Mouse (Mus musculus) right cerebral cortex, postnatal 10 days (tissue): ENCODE data around the gene Olfr212.
"Not testable (repeated sequence)": the region's sequence is repeated elsewhere in the genome, so short reads cannot be mapped to it uniquely, and the experiment has no call there.

Experiments used
- DNase-seq, 2 experiments: peaks; one replicate each; pipeline ENCODE4 v3.0.0; 2021; ENCODE audit warnings: low spot score in 2 of 2

Gene Olfr212

GRCm38 (mm10) chr6:116506302-116507003, at the start of gene Olfr212:
Olfr212 (plus strand) TSS chr6:116506516.
- not testable (repeated sequence) for DNase-seq

DNA sequence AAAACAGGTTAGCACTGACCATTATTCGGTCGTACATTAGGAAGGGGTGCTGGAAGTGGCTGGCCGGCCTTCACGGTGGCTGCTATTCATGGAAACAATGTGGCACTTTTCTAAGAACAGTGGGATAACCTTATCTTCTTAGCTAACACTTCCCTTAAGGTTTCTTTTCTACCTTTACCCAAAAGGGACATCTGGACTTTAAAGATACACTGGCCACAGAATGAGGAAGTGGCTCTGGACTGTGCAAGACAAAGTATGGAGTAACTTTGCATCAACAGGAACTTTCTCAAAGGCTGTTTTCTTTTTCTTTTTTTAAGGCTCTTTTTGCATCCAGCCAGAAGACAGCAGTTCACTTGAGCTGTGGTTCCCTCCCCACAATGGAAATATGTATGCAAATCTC, 47.6 kb upstream of the Olfr212 start:
- DNase-seq = no peak

- no peak for DNase-seq
Measured at GRCm38 (mm10) chr6:116459232-116459631, 47.1 kb upstream of the Olfr212 start.

- peak in 1 of 2 experiments; percentile 24 for DNase-seq
Measured at GRCm38 (mm10) chr6:116460544-116461283, 45.6 kb upstream of the Olfr212 start, which contains the start of gene Alox5. Alox5 (minus strand) TSS chr6:116461178.

- DNase-seq = no peak
Measured at GRCm38 (mm10) chr6:116468081-116468480, 38.2 kb upstream of the Olfr212 start.

- no peak for DNase-seq
Measured at GRCm38 (mm10) chr6:116485081-116485480, 21.2 kb upstream of the Olfr212 start.

GRCm38 (mm10) chr6:116486833-116487232, 19.5 kb upstream of the Olfr212 start:
- DNase-seq = no peak

- no peak for DNase-seq
Measured at GRCm38 (mm10) chr6:116488791-116489190, 17.5 kb upstream of the Olfr212 start, which contains the start of gene Olfr211. Olfr211 (plus strand) TSS chr6:116489091.

- no peak for DNase-seq
Measured at GRCm38 (mm10) chr6:116493742-116494141, 12.6 kb upstream of the Olfr212 start.

GRCm38 (mm10) chr6:116495960-116496359, 10.4 kb upstream of the Olfr212 start:
- DNase-seq = no peak

GRCm38 (mm10) chr6:116514832-116515231, 8.5 kb downstream of the Olfr212 start:
- no peak for DNase-seq

GRCm38 (mm10) chr6:116538156-116538555, 31.8 kb downstream of the Olfr212 start, which contains the start of gene Olfr213:
Olfr213 (plus strand) TSS chr6:116538456.
- no peak for DNase-seq

DNA sequence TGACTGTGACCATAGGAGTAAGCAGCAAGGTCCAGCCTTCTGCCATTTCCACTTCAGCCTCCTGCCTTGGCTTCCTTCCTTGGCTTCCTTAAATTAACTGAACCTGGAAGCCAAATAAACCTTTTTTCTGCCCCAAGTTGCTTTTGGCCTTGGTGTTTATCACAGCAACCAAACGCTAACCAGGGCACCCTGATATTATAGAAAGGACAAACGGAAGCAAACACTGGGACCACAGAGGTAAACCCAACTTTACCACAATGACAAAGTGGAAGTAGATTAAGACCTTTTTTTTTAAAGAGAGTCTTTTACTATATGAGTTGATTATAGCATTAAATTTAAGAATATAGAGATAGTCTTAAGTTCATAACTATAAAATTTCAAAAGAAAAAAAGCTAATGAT, 36.2 kb downstream of the Olfr212 start:
- DNase-seq = no peak

GRCm38 (mm10) chr6:116550841-116551240, 44.5 kb downstream of the Olfr212 start, which contains the start of gene Gm5580:
Gm5580 (plus strand) TSS chr6:116551141.
- not testable (repeated sequence) for DNase-seq

DNA sequence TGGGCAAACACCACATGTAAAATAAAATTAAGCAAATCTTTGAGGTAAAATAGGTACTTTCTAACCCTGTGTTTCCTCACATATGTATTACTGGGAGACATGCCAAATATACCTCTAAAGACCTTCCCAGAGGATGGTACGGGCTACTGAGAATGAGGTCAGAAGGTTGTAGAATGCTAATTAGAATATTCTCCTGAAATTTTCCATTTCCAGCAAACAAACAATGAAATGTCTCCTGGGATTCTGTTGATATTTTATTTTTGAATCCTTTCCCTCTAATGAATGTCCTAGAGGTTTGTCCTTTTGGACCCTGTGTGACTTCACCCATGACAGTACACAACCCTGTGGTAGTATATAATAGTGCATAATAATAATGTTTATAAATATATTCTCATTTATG, 47.6 kb downstream of the Olfr212 start, which contains the start of gene Olfr214:
Gene Olfr214 (plus strand): TSS at position 301 of the 400 bp plus-strand sequence.
- no peak for DNase-seq

- DNase-seq = no peak
Measured at GRCm38 (mm10) chr6:116554952-116555351, 48.6 kb downstream of the Olfr212 start.
